Mouse (Mus musculus) forebrain, embryonic 13.5 days (tissue): ENCODE measurements around the gene Rnf157. TPM values are rescaled to one million over a fixed set of nuclear protein-coding genes. Genes with fewer than 3 reads are reported as not detected.
"Not testable (repeated sequence)": the region's sequence is repeated elsewhere in the genome, so short reads cannot be mapped to it uniquely, and the experiment has no call there.

Source experiments
- ATAC-seq: fragments of 200-750 bp; cut with Nextera tagmentation; 2 replicates; pipeline ENCODE4 v1.8.0; 2017
- H3K27ac ChIP-seq: fragments of 300-500 bp; sonication (generic); 2 replicates; pipeline ENCODE4 v1.5.1; 2015; ENCODE audit warnings: inconsistent platforms, mild to moderate bottlenecking, moderate library complexity
- H3K27me3 ChIP-seq: fragments of 300-500 bp; sonication (generic); 2 replicates; pipeline ENCODE4 v1.6.1; 2015; ENCODE audit warnings: mild to moderate bottlenecking, inconsistent platforms
- H3K36me3 ChIP-seq: fragments of 300-500 bp; sonication (generic); 2 replicates; pipeline ENCODE4 v1.6.1; 2015; ENCODE audit warnings: mild to moderate bottlenecking, inconsistent platforms; ENCODE audit not compliant: poor library complexity, severe bottlenecking
- H3K4me1 ChIP-seq: fragments of 300-500 bp; sonication (generic); 2 replicates; pipeline ENCODE4 v1.6.1; 2015; ENCODE audit warnings: inconsistent platforms
- H3K4me2 ChIP-seq: fragments of 300-500 bp; sonication (generic); 2 replicates; pipeline ENCODE4 v1.6.1; 2015; ENCODE audit warnings: inconsistent platforms, mild to moderate bottlenecking, moderate library complexity
- H3K4me3 ChIP-seq: fragments of 300-500 bp; sonication (generic); 2 replicates; pipeline ENCODE4 v1.5.1; 2015; ENCODE audit warnings: mild to moderate bottlenecking, inconsistent platforms
- H3K9ac ChIP-seq: fragments of 300-500 bp; sonication (generic); 2 replicates; pipeline ENCODE4 v1.6.1; 2015; ENCODE audit warnings: mild to moderate bottlenecking, inconsistent platforms
- H3K9me3 ChIP-seq: fragments of 300-500 bp; sonication (generic); replicated peaks from 2 replicates; pipeline ENCODE4 v1.6.1; 2016; ENCODE audit warnings: inconsistent platforms
- WGBS: fragments of 180-500 bp; shearing (Covaris S2); methylation state at CpG from one replicate; pipeline ENCODE4 v1.1.7; 2015; 5-methylcytosine and 5-hydroxymethylcytosine counted together
- polyA plus RNA-seq: library from polyadenylated mRNA; unstranded; fragments of >200 nt; fragmentation: Nextera tagmentation; extraction: Ambion mirVana; gene quantifications from 2 replicates; pipeline ENCODE4 v1.2.1, GENCODE M21; 2015

Gene Rnf157
- polyA plus RNA-seq, 1 experiment from 2014 or later = 18.1 TPM

- not testable (repeated sequence) for H3K4me3 ChIP-seq, H3K27me3 ChIP-seq, H3K36me3 ChIP-seq, H3K9me3 ChIP-seq, H3K27ac ChIP-seq, H3K9ac ChIP-seq, ATAC-seq
- WGBS = 98% methylated on average over 4 of the region's 4 CpGs
- peaks cover 26% of the 10 kb centered on the region for H3K4me1 ChIP-seq
- H3K4me2 ChIP-seq = peak overlapping the region; percentile 94
Measured at GRCm38 (mm10) chr11:116410415-116410814, 2.4 kb downstream of the Rnf157 start.

GRCm38 (mm10) chr11:116409008-116409407, 3.8 kb downstream of the Rnf157 start:
- peaks cover 26% of the 10 kb centered on the region for H3K4me1 ChIP-seq
- H3K9ac ChIP-seq = no peak overlapping the region
- WGBS = 92% methylated on average over 3 of the region's 3 CpGs
- H3K27ac ChIP-seq = no peak overlapping the region
- ATAC-seq = no peak
- H3K4me2 ChIP-seq = no peak overlapping the region
- no peaks in the 10 kb centered on the region for H3K9me3 ChIP-seq
- H3K36me3 ChIP-seq = peaks cover 16% of the 10 kb centered on the region
- H3K4me3 ChIP-seq = no peak overlapping the region
- no peaks in the 10 kb centered on the region for H3K27me3 ChIP-seq

GRCm38 (mm10) chr11:116406231-116406728, 6.6 kb downstream of the Rnf157 start:
- H3K36me3 ChIP-seq = peaks cover 31% of the 10 kb centered on the region
- no peak overlapping the region for H3K4me2 ChIP-seq
- H3K4me1 ChIP-seq = peaks cover 9% of the 10 kb centered on the region
- no peak overlapping the region for H3K27ac ChIP-seq
- 95% methylated on average over 16 of the region's 16 CpGs for WGBS
- ATAC-seq = no peak
- no peak overlapping the region for H3K4me3 ChIP-seq
- H3K9me3 ChIP-seq = no peaks in the 10 kb centered on the region
- no peaks in the 10 kb centered on the region for H3K27me3 ChIP-seq
- no peak overlapping the region for H3K9ac ChIP-seq

- H3K36me3 ChIP-seq = peaks cover 31% of the 10 kb centered on the region
- peaks cover 2% of the 10 kb centered on the region for H3K4me1 ChIP-seq
- no peak overlapping the region for H3K9ac ChIP-seq
- H3K27ac ChIP-seq = no peak overlapping the region
- no peak for ATAC-seq
- no peak overlapping the region for H3K4me3 ChIP-seq
- no peak overlapping the region for H3K4me2 ChIP-seq
- no peaks in the 10 kb centered on the region for H3K27me3 ChIP-seq
- H3K9me3 ChIP-seq = no peaks in the 10 kb centered on the region
- 83% methylated on average over 4 of the region's 4 CpGs for WGBS
Measured at GRCm38 (mm10) chr11:116405601-116406000, 7.2 kb downstream of the Rnf157 start.

GRCm38 (mm10) chr11:116400560-116400959, 12.3 kb downstream of the Rnf157 start:
- no peak for ATAC-seq
- no peak overlapping the region for H3K27ac ChIP-seq
- H3K4me1 ChIP-seq = peaks cover 5% of the 10 kb centered on the region
- WGBS = 90% methylated on average over 4 of the region's 4 CpGs
- H3K27me3 ChIP-seq = no peaks in the 10 kb centered on the region
- H3K9me3 ChIP-seq = no peaks in the 10 kb centered on the region
- H3K9ac ChIP-seq = 0 out of 2 replicates have a peak overlapping the region, but pooled peaks have one; percentile 22
- H3K36me3 ChIP-seq = peaks cover 32% of the 10 kb centered on the region
- H3K4me3 ChIP-seq = no peak overlapping the region
- H3K4me2 ChIP-seq = no peak overlapping the region

GRCm38 (mm10) chr11:116398348-116398677, 14.5 kb downstream of the Rnf157 start:
- Histone ChIP-seq H3K9me3 (no peaks in the 10 kb centered on the region), H3K27me3 (no peaks in the 10 kb centered on the region), H3K9ac (no peak overlapping the region), H3K27ac (no peak overlapping the region), H3K4me3 (no peak overlapping the region), H3K36me3 (peaks cover 24% of the 10 kb centered on the region), H3K4me2 (no peak overlapping the region), H3K4me1 (peaks cover 5% of the 10 kb centered on the region)
- 81% methylated on average over 11 of the region's 11 CpGs for WGBS
- ATAC-seq = no peak

GRCm38 (mm10) chr11:116397517-116398347, 15.1 kb downstream of the Rnf157 start:
- Histone ChIP-seq H3K4me1 (peaks cover 5% of the 10 kb centered on the region), H3K27ac (no peak overlapping the region), H3K4me2 (no peak overlapping the region), H3K9me3 (no peaks in the 10 kb centered on the region), H3K27me3 (no peaks in the 10 kb centered on the region), H3K4me3 (no peak overlapping the region), H3K36me3 (peaks cover 18% of the 10 kb centered on the region), H3K9ac (no peak overlapping the region)
- WGBS = 83% methylated on average over 8 of the region's 8 CpGs
- ATAC-seq = no peak

- no peak for ATAC-seq
- no peak overlapping the region for H3K27ac ChIP-seq
- H3K4me1 ChIP-seq = peaks cover 5% of the 10 kb centered on the region
- no peak overlapping the region for H3K4me3 ChIP-seq
- H3K36me3 ChIP-seq = peaks cover 15% of the 10 kb centered on the region
- no peak overlapping the region for H3K9ac ChIP-seq
- H3K4me2 ChIP-seq = no peak overlapping the region
- H3K27me3 ChIP-seq = no peaks in the 10 kb centered on the region
- WGBS = 96% methylated on average over 3 of the region's 3 CpGs
- H3K9me3 ChIP-seq = no peaks in the 10 kb centered on the region
Measured at GRCm38 (mm10) chr11:116396934-116397330, 15.9 kb downstream of the Rnf157 start.

- ATAC-seq = no peak
- Histone ChIP-seq H3K27ac (no peak overlapping the region), H3K4me1 (peaks cover 5% of the 10 kb centered on the region), H3K9me3 (no peaks in the 10 kb centered on the region), H3K4me2 (no peak overlapping the region), H3K9ac (no peak overlapping the region), H3K4me3 (no peak overlapping the region), H3K36me3 (peaks cover 15% of the 10 kb centered on the region), H3K27me3 (no peaks in the 10 kb centered on the region)
- 89% methylated on average over 11 of the region's 11 CpGs for WGBS
Measured at GRCm38 (mm10) chr11:116396276-116396933, 16.4 kb downstream of the Rnf157 start.

- H3K27me3 ChIP-seq = no peaks in the 10 kb centered on the region
- H3K4me1 ChIP-seq = peaks cover 5% of the 10 kb centered on the region
- no peak overlapping the region for H3K9ac ChIP-seq
- H3K9me3 ChIP-seq = no peaks in the 10 kb centered on the region
- H3K4me2 ChIP-seq = no peak overlapping the region
- peaks cover 15% of the 10 kb centered on the region for H3K36me3 ChIP-seq
- no peak for ATAC-seq
- peak overlapping the region; percentile 35; the same call in 1 of the 2 replicates for H3K27ac ChIP-seq
- H3K4me3 ChIP-seq = no peak overlapping the region
- whole genome bisulfite sequencing = 91% methylated on average over 4 of the region's 4 CpGs
Measured at GRCm38 (mm10) chr11:116394769-116395168, 18.1 kb downstream of the Rnf157 start.

- H3K27ac ChIP-seq = no peak overlapping the region
- peak; percentile 33; the same call in 1 of the 2 replicates for ATAC-seq
Measured at GRCm38 (mm10) chr11:116388841-116389480, 23.9 kb downstream of the Rnf157 start.

More at GRCm38 (mm10) chr11:116388841-116389480, 23.9 kb downstream of the Rnf157 start:
- Histone ChIP-seq H3K4me1 (peaks cover 21% of the 10 kb centered on the region), H3K9me3 (no peaks in the 10 kb centered on the region), H3K9ac (no peak overlapping the region), H3K36me3 (peaks cover 10% of the 10 kb centered on the region; the same call in 1 of the 2 replicates), H3K4me3 (no peak overlapping the region), H3K4me2 (peak overlapping the region; percentile 27; the same call in 1 of the 2 replicates), H3K27me3 (no peaks in the 10 kb centered on the region)
- WGBS = 74% methylated on average over 14 of the region's 14 CpGs
